Mouse (Mus musculus) kidney, adult 2 months (tissue): Measurements from ENCODE around the gene Erg.

Experiments used
- CTCF ChIP-seq: fragments of 200-500 bp; conservative IDR thresholded peaks from 2 replicates; pipeline ENCODE4 v1.5.1; 2011; ENCODE audit warnings: low read depth, mild to moderate bottlenecking, control low read depth, low read length, moderate library complexity, mixed read lengths; ENCODE audit not compliant: insufficient read depth, insufficient read length
- POLR2A ChIP-seq: fragments of 200-500 bp; IDR thresholded peaks from one replicate; pipeline ENCODE4 v1.6.1; 2011; ENCODE audit warnings: low read depth, low read length, control low read depth

DNA sequence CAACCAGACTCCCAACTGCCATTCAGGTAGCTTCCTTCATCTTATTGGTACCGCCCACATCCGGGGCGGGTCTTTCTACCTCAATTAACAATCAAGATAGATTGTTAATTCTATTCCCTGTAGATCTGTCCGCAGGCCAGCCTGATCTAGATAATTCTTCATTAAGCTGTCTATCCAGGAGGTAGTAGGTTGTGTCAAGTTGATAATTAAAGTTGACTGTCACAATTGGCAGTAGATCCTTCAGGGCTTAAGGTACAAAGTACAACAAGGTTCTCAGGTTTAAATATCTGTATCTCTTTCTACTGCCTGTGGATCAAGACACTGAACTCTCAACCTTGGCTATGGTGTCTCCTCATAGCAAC is 14.8 kb upstream of the Erg start:
- TF ChIP-seq CTCF (no peak), POLR2A (no peak)
